Mouse (Mus musculus): Measurements from ENCODE around the gene Keap1. TPM values are rescaled to one million over a fixed set of nuclear protein-coding genes. Genes with fewer than 3 reads are reported as not detected.

Gene Keap1
- polyA plus RNA-seq, 1 experiment: 42.8 TPM

GRCm38 (mm10) chr9:21194787-21195493, 44.2 kb downstream of the Keap1 start:
- no peaks in the 10 kb centered on the region for H3K36me3 ChIP-seq (ENCODE audit: control insufficient read depth, insufficient read depth, low read length)
- TF ChIP-seq CTCF (conservative IDR thresholded peaks at IDR 0.05; ENCODE audit: insufficient read depth, insufficient read length, low read depth, low read length): no peak
- no peaks in the 10 kb centered on the region for H3K4me1 ChIP-seq (ENCODE audit: control insufficient read depth, insufficient read depth, low read length)
- 89% methylated on average over 4 of the region's 4 CpGs for WGBS
- no peak for DNase-seq
- no peak overlapping the region for H3K4me3 ChIP-seq (ENCODE audit: insufficient read depth, low read depth, low read length)
- no peak overlapping the region for H3K27ac ChIP-seq (ENCODE audit: insufficient read depth, low read depth, low read length)
- H3K27me3 ChIP-seq (replicated peaks; ENCODE audit: control insufficient read depth, insufficient read depth, low read length): no peaks in the 10 kb centered on the region

- H3K4me3 ChIP-seq (ENCODE audit: insufficient read depth, low read depth, low read length): no peak overlapping the region
- H3K4me1 ChIP-seq (ENCODE audit: control insufficient read depth, insufficient read depth, low read length): no peaks in the 10 kb centered on the region
- 90% methylated on average over 3 of the region's 3 CpGs for WGBS
- no peak overlapping the region for H3K27ac ChIP-seq (ENCODE audit: insufficient read depth, low read depth, low read length)
- H3K36me3 ChIP-seq (ENCODE audit: control insufficient read depth, insufficient read depth, low read length): no peaks in the 10 kb centered on the region
- H3K27me3 ChIP-seq (replicated peaks; ENCODE audit: control insufficient read depth, insufficient read depth, low read length): no peaks in the 10 kb centered on the region
- DNase-seq: no peak
- TF ChIP-seq CTCF (conservative IDR thresholded peaks at IDR 0.05; ENCODE audit: insufficient read depth, insufficient read length, low read depth, low read length): no peak
- TF ChIP-seq POLR2A (IDR thresholded peaks at IDR 0.05; ENCODE audit: low read depth, low read length): no peak
These were observed 45.4 kb downstream of the Keap1 start for GRCm38 (mm10) chr9:21193786-21194185.

- TF ChIP-seq POLR2A (IDR thresholded peaks at IDR 0.05; ENCODE audit: low read depth, low read length) (no peak), CTCF (conservative IDR thresholded peaks at IDR 0.05; ENCODE audit: insufficient read depth, insufficient read length, low read depth, low read length) (no peak)
- no peak overlapping the region for H3K27ac ChIP-seq (ENCODE audit: insufficient read depth, low read depth, low read length)
- H3K27me3 ChIP-seq (replicated peaks; ENCODE audit: control insufficient read depth, insufficient read depth, low read length): no peaks in the 10 kb centered on the region
- 82% methylated on average over 3 of the region's 3 CpGs for WGBS
- DNase-seq: no peak
- H3K36me3 ChIP-seq (ENCODE audit: control insufficient read depth, insufficient read depth, low read length): no peaks in the 10 kb centered on the region
- H3K4me1 ChIP-seq (ENCODE audit: control insufficient read depth, insufficient read depth, low read length): no peaks in the 10 kb centered on the region
- H3K4me3 ChIP-seq (ENCODE audit: insufficient read depth, low read depth, low read length): no peak overlapping the region
These were observed 48.5 kb downstream of the Keap1 start for GRCm38 (mm10) chr9:21190670-21191069.

- Histone ChIP-seq H3K36me3 (ENCODE audit: control insufficient read depth, insufficient read depth, low read length) (no peaks in the 10 kb centered on the region), H3K4me3 (ENCODE audit: insufficient read depth, low read depth, low read length) (no peak overlapping the region), H3K4me1 (ENCODE audit: control insufficient read depth, insufficient read depth, low read length) (no peaks in the 10 kb centered on the region; the same call in 1 of the 2 replicates), H3K27me3 (replicated peaks; ENCODE audit: control insufficient read depth, insufficient read depth, low read length) (no peaks in the 10 kb centered on the region), H3K27ac (ENCODE audit: insufficient read depth, low read depth, low read length) (no peak overlapping the region)
- 63% methylated on average over 7 of the region's 7 CpGs for WGBS
- no peak for DNase-seq
- TF ChIP-seq POLR2A (IDR thresholded peaks at IDR 0.05; ENCODE audit: low read depth, low read length): no peak
- TF ChIP-seq CTCF (conservative IDR thresholded peaks at IDR 0.05; ENCODE audit: insufficient read depth, insufficient read length, low read depth, low read length): 0 out of 2 replicates have a peak, but pooled peaks have one; percentile 13
These were observed 49.3 kb downstream of the Keap1 start for GRCm38 (mm10) chr9:21189905-21190304.

GRCm38 (mm10) chr9:21185436-21185835, 53.7 kb downstream of the Keap1 start:
- H3K4me3 ChIP-seq (ENCODE audit: insufficient read depth, low read depth, low read length): no peak overlapping the region

GRCm38 (mm10) chr9:21184733-21185132, 54.4 kb downstream of the Keap1 start:
- Histone ChIP-seq H3K27me3 (replicated peaks; ENCODE audit: control insufficient read depth, insufficient read depth, low read length) (no peaks in the 10 kb centered on the region), H3K27ac (ENCODE audit: insufficient read depth, low read depth, low read length) (no peak overlapping the region), H3K4me3 (ENCODE audit: insufficient read depth, low read depth, low read length) (no peak overlapping the region), H3K36me3 (ENCODE audit: control insufficient read depth, insufficient read depth, low read length) (no peaks in the 10 kb centered on the region), H3K4me1 (ENCODE audit: control insufficient read depth, insufficient read depth, low read length) (no peaks in the 10 kb centered on the region; the same call in 1 of the 2 replicates)
- peak; percentile 78 for DNase-seq
- WGBS: 12% methylated on average over 2 of the region's 2 CpGs
- no peak for TF ChIP-seq CTCF (conservative IDR thresholded peaks at IDR 0.05; ENCODE audit: insufficient read depth, insufficient read length, low read depth, low read length)
- TF ChIP-seq POLR2A (IDR thresholded peaks at IDR 0.05; ENCODE audit: low read depth, low read length): no peak

More at GRCm38 (mm10) chr9:21185436-21185835, 53.7 kb downstream of the Keap1 start:
- H3K36me3 ChIP-seq (ENCODE audit: control insufficient read depth, insufficient read depth, low read length): no peaks in the 10 kb centered on the region
- no peaks in the 10 kb centered on the region; the same call in 1 of the 2 replicates for H3K4me1 ChIP-seq (ENCODE audit: control insufficient read depth, insufficient read depth, low read length)
- WGBS: 71% methylated on average over 5 of the region's 5 CpGs
- H3K27me3 ChIP-seq (replicated peaks; ENCODE audit: control insufficient read depth, insufficient read depth, low read length): no peaks in the 10 kb centered on the region
- no peak for TF ChIP-seq POLR2A (IDR thresholded peaks at IDR 0.05; ENCODE audit: low read depth, low read length)
- TF ChIP-seq CTCF (conservative IDR thresholded peaks at IDR 0.05; ENCODE audit: insufficient read depth, insufficient read length, low read depth, low read length): no peak
- peak; percentile 49 for DNase-seq
- H3K27ac ChIP-seq (ENCODE audit: insufficient read depth, low read depth, low read length): peak overlapping the region; percentile 3; the same call in 1 of the 2 replicates

- H3K4me1 ChIP-seq (ENCODE audit: control insufficient read depth, insufficient read depth, low read length): no peaks in the 10 kb centered on the region; the same call in 1 of the 2 replicates
- WGBS: 10% methylated on average over 34 of the region's 34 CpGs
- peak overlapping the region; percentile 54 for H3K4me3 ChIP-seq (ENCODE audit: insufficient read depth, low read depth, low read length)
- peak; percentile 64 for DNase-seq
- no peaks in the 10 kb centered on the region for H3K36me3 ChIP-seq (ENCODE audit: control insufficient read depth, insufficient read depth, low read length)
- H3K27me3 ChIP-seq (replicated peaks; ENCODE audit: control insufficient read depth, insufficient read depth, low read length): no peaks in the 10 kb centered on the region
- H3K27ac ChIP-seq (ENCODE audit: insufficient read depth, low read depth, low read length): no peak overlapping the region
- TF ChIP-seq CTCF (conservative IDR thresholded peaks at IDR 0.05; ENCODE audit: insufficient read depth, insufficient read length, low read depth, low read length): peak; percentile 36
- TF ChIP-seq POLR2A (IDR thresholded peaks at IDR 0.05; ENCODE audit: low read depth, low read length): no peak
These were observed 55.2 kb downstream of the Keap1 start for GRCm38 (mm10) chr9:21183905-21184413.
